Mouse (Mus musculus) brain, embryonic 14.5 days (tissue): ENCODE measurements around the gene Mrs2. TPM values are rescaled to one million over a fixed set of nuclear protein-coding genes. Genes with fewer than 3 reads are reported as not detected.

Experiments
- DNase-seq: peaks from one replicate; pipeline ENCODE4 v3.0.0-alpha.2; 2011; ENCODE audit warnings: low read depth
- CTCF ChIP-seq: fragments of 200-500 bp; IDR thresholded peaks from 2 replicates; pipeline ENCODE4 v1.5.1; 2012; ENCODE audit warnings: inconsistent platforms, mild to moderate bottlenecking, moderate library complexity, borderline replicate concordance; ENCODE audit not compliant: insufficient read depth, insufficient read length; ENCODE audit errors: extremely low read depth
- POLR2A ChIP-seq: fragments of 200-500 bp; IDR thresholded peaks from 2 replicates; pipeline ENCODE4 v1.6.1; 2012; ENCODE audit warnings: mild to moderate bottlenecking, inconsistent platforms, borderline replicate concordance; ENCODE audit not compliant: poor library complexity, insufficient read depth, insufficient read length, severe bottlenecking; ENCODE audit errors: extremely low read depth
- polyA plus RNA-seq: library from polyadenylated mRNA; depleted of rRNA; stranded (reverse); fragments of >200 nt; gene quantifications from 2 replicates; pipeline ENCODE4 v1.2.3, GENCODE M21; 2012

Mrs2 gene
- polyA plus RNA-seq, 1 experiment, result 41.3 TPM

DNA sequence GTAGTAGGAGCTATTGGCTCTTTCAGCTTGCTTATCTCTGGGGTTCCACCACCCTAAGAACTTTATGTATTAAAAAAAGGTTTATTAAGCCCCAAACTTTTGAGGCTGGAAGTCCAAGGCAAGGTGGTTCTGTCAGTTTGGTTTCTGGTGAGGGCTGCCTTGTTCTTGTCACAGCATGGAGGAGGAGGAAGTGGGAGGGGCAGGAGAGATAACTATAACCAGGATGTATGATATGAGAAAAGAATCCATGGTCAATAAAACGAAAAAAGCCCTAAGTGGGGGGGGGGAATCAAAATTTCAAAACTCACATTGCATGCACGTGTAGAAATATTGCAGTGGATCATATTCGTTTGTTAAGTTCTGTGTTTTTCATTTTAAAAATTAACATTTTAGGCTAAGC, 3.0 kb upstream of the Mrs2 start:
- no peak for DNase-seq
- TF ChIP-seq POLR2A (no peak), CTCF (no peak)

DNA sequence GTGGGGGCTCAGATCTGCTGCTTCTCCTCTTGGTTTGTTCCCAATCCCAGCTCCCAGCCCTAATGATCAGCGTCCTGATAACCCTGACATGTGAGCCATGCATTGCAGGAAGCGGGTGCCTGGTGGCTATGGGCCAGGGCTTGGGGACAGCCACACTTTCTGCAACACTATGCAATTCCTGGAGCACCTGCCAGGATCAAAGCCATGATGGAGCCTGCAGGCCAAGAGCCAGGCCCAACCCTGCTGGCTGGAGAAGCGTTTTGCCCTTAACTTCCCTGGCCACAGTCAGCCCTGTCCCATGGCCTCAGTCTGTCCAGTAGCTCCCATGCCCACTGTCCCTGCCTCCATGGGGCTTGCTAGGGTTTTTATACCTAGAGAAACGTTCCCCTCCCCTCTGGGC, 2.2 kb upstream of the Mrs2 start:
- TF ChIP-seq POLR2A (no peak), CTCF (no peak)

DNA sequence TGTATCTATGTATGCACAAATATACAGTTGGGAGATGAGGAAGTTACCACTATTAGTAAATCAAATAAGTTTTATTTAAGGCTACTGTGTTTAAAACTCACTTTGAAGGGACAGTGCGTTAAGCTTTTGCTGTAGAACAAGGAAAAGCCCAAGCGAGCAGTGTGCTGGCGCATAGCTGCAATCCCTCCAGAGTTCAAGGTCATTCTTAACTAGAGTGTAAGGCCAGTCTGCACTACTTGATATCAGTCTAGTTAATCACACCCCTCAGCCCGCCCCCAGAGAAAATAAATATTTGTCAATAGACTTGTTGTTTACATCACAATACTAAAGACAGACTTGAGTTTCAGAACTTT, 337 bp upstream of the Mrs2 start:
- TF ChIP-seq POLR2A (no peak), CTCF (no peak)

More for the DNA sequence above, 2.2 kb upstream of the Mrs2 start:
- DNase-seq, result no peak

DNA sequence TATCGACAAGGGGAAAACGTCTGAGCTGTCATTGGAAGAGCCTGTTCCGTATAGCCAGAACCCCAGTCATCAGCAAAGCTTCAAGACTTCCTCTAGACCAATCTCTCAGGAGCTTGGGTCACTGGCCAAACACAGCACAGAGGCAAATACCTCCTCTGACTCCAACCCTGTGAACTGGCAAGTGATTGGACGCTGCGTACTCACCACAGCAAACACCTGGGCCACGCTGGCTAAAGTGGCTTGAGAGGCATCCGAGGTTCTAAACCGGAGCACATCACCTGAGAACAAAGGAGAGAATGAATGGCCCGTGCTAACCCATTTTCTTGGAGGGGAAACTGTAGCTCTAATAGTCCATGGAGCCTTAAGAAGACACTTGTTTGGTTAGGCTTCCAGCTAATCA, 1.9 kb downstream of the Mrs2 start:
- DNase-seq, result no peak
- TF ChIP-seq CTCF (no peak), POLR2A (no peak)

More for the DNA sequence above, 337 bp upstream of the Mrs2 start:
- no peak for DNase-seq

DNA sequence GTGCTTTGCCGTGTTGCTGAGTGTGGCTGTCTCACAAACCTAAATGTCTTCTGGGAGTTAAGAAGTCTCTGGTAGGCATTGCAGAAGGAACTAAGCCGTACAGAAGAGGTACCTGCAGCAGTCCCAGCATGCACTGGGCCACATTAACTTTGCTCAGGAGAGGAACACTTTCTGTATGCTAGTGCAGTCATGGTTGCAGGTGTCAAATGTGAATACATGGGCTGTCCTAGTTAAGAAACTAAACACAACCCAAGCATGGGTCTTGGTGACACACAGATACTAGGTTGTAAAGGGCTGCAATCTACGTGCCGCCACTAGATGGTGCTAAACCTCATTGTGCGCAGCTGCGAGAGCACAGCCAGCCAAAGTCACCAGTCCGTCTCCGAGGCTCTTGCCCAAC, 13.1 kb downstream of the Mrs2 start:
- no peak for DNase-seq

DNA sequence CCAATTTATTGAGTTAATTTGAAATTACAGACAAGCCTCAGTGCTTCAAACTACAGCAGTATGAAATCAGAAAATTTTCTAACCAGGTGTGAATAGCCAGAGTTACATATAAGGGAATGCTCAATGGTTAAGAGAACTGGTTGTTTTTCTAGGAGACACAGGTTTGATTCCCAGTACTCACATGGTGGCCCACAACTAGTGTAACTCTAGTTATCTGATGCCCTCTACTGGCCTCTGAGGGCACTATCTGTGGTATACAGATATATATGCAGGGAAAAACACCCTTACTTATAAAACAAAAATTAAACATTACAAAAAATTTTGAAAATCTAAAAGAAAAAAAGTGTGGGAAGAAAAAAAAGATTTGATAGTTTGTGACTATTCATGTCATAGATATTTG, 17.2 kb downstream of the Mrs2 start:
- TF ChIP-seq POLR2A, result no peak
- no peak; the same call in 1 of the 2 replicates for TF ChIP-seq CTCF
- no peak for DNase-seq

More for the DNA sequence above, 13.1 kb downstream of the Mrs2 start:
- peak; percentile 3; the same call in 1 of the 2 replicates for TF ChIP-seq CTCF
- no peak for TF ChIP-seq POLR2A

DNA sequence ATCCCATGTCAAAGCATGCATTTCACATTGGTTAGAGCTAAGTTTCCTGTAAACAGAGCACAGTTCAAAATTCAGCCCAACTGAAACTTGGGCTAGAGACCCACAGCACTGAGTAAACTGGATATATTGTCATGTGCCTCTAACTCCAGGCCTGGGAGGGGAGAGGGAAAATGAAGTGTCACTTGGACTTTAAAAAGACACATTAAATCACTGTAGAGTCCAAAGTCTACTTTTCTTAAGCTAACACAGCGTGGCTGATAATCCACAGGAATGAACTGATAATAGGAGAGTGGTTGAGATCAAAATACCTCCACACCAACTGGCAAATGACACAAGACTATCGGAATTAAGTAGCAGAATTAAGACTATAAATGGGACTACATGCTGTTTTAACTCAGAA, 20.6 kb downstream of the Mrs2 start:
- TF ChIP-seq POLR2A (no peak), CTCF (no peak)
- no peak for DNase-seq

DNA sequence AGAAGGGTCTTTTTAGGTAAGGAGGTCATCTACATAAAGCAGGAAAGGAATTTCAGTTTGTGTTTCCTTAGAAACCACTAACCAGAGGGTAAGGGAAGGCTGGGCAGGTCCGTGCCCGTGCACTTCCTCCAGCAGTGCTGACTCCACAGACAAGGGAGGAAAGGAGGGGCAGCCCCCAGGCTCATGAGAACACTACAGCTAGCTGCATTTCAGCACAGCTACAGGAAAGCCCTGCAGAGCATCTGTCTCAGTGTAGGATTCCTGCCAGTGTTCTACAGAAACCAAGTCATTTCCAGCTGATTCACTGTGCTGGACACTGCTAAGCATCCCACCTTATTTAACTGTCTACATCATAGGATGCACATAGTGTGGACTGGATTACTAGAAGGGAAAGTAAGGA, 27.0 kb downstream of the Mrs2 start:
- TF ChIP-seq CTCF, result no peak
- TF ChIP-seq POLR2A, result no peak
- DNase-seq, result peak; percentile 5

DNA sequence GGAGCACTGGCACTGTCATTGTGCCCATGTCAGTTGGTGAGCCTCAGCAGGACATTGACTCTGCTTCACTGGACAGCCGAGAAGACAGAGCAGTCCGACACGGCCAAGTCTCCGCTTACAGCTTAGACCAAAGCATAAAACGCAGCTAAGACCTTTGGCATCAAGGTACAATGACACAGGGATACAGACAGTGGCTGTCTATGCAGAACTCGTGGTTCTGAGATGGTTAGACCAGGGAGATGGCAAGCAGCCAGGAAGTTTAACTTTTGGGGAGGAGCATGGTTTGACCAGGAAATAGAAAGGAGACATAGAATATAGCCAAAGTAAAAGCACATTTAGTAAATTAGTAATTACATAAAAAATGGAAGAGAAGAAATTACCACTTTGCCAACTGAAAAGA, 31.2 kb downstream of the Mrs2 start:
- TF ChIP-seq POLR2A (no peak), CTCF (no peak)
- no peak for DNase-seq

DNA sequence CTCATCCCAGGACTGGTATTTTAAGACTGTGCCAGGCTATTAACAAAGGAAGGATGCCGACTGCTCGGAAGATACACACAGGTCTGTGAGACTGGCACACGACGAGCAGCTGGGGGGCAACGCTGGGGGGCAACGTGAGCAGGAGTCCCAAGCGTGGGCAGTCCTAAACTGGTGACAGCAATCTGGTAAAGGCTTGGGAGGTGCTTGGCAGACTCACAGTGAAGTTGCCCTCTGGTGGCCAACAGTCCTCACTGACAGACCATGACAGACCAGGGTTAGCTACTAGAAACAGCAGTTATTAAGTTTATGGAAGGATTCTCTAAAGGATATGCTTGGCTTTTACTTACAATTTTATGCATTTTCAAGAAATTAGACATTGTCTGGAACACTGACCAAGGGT, 31.8 kb downstream of the Mrs2 start:
- TF ChIP-seq POLR2A (no peak), CTCF (peak; percentile 77)
- DNase-seq, result peak; percentile 75

DNA sequence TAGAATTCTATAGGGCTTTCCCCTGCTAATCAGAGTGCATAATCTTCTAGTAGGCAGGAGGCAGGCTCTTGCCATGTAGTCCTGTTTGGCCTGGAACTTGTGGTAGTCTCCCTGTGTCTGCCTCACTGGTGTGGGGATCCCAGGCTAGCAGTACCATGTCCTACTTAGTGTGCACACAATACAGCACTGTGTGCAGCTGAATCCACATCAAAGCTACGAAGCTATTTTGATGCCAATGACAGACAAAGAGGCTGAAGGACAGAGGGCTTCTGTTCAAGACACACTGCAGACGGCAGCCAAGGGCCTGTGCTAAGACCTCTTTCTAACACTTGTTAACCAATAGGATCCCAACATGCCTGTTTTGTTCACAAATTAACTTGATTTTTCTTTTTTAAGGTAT, 34.7 kb downstream of the Mrs2 start:
- no peak for TF ChIP-seq CTCF
- TF ChIP-seq POLR2A, result no peak
- peak; percentile 78 for DNase-seq

DNA sequence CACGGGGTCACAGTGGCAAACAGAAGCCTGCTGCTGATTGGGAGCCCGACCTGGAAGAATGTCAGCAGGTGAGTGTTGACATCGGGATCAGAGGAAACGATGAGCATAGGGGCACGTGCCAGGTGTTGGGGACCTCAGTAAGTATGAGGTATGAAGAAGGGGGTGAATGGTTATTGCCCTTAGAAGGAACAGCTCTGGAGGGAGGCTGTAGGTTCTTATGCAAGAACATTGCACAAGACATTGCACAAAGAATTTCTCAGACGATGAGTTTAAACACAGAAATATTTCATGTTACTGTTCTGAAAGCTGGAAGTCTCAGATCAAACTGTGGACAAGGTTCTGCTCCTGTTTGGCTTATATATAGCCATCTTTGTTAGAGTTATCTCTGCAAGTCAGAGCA, 39.1 kb downstream of the Mrs2 start:
- TF ChIP-seq POLR2A, result no peak
- TF ChIP-seq CTCF, result no peak
- DNase-seq, result no peak
